Mouse (Mus musculus) forebrain, embryonic 10.5 days (tissue): ENCODE data around the gene Dlgap3. TPM values are rescaled to one million over a fixed set of nuclear protein-coding genes. Genes with fewer than 3 reads are reported as not detected.
A peak's percentile ranks its signal among the peaks of the same experiment; 100 is the strongest.

ENCODE experiments used
- DNase-seq: peaks from one replicate; pipeline ENCODE4 v3.0.0-alpha.2; 2017; ENCODE audit warnings: low spot score; ENCODE audit errors: extremely low spot score
- H3K27ac ChIP-seq: fragments of 300-500 bp; sonication (generic); 2 replicates; pipeline ENCODE4 v1.5.1; 2016; ENCODE audit warnings: mild to moderate bottlenecking
- H3K27me3 ChIP-seq: fragments of 300-500 bp; sonication (generic); 2 replicates; pipeline ENCODE4 v1.6.1; 2016; ENCODE audit warnings: mild to moderate bottlenecking; ENCODE audit not compliant: poor library complexity, severe bottlenecking
- H3K36me3 ChIP-seq: fragments of 300-500 bp; sonication (generic); replicated peaks from 2 replicates; pipeline ENCODE4 v1.6.1; 2016; ENCODE audit warnings: mild to moderate bottlenecking, moderate library complexity
- H3K4me1 ChIP-seq: fragments of 300-500 bp; sonication (generic); 2 replicates; pipeline ENCODE4 v1.6.1; 2016
- H3K4me3 ChIP-seq: fragments of 300-500 bp; sonication (generic); 2 replicates; pipeline ENCODE4 v1.5.1; 2016; ENCODE audit warnings: mild to moderate bottlenecking, moderate library complexity
- H3K9me3 ChIP-seq: fragments of 300-500 bp; sonication (generic); 2 replicates; pipeline ENCODE4 v1.6.1; 2016; ENCODE audit warnings: mild to moderate bottlenecking, moderate library complexity
- WGBS: fragments of 180-500 bp; shearing (Covaris S2); methylation state at CpG from one replicate; pipeline ENCODE4 v1.1.7; 2016; 5-methylcytosine and 5-hydroxymethylcytosine counted together
- polyA plus RNA-seq: library from polyadenylated mRNA; unstranded; fragments of >200 nt; fragmentation: Nextera tagmentation; extraction: Ambion mirVana; gene quantifications from 2 replicates; pipeline ENCODE4 v1.2.1, GENCODE M21; 2016

Dlgap3 gene
- polyA plus RNA-seq, 1 experiment from 2014 or later: 1.0 TPM

DNA sequence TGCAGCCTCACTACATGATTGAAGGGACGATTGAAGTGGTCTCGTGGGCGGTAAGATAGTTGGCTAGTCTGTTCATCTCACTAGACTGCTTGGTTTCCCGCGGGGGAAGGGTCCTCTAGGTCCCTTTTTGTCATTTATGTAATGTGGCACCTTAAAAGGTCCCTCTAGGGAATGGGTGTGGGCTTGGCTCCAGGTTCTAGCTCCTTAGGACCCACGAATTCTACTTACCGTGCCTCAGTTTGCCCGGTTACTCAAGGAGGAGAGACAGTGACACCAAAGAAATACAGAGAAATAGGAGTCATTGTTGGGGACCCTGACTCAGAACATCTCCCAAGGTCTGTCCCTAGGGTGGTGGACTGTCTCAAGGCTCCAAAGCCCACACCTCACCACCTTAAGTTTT is 1.3 kb upstream of the Dlgap3 start:
- H3K27ac ChIP-seq: no peak overlapping the region
- peaks cover 26% of the 10 kb centered on the region for H3K4me1 ChIP-seq
- peak overlapping the region; percentile 88 for H3K4me3 ChIP-seq
- no peaks in the 10 kb centered on the region for H3K36me3 ChIP-seq
- no peaks in the 10 kb centered on the region for H3K9me3 ChIP-seq
- WGBS: 20% methylated on average over 8 of the region's 8 CpGs
- peaks cover 66% of the 10 kb centered on the region for H3K27me3 ChIP-seq
- DNase-seq: no peak

DNA sequence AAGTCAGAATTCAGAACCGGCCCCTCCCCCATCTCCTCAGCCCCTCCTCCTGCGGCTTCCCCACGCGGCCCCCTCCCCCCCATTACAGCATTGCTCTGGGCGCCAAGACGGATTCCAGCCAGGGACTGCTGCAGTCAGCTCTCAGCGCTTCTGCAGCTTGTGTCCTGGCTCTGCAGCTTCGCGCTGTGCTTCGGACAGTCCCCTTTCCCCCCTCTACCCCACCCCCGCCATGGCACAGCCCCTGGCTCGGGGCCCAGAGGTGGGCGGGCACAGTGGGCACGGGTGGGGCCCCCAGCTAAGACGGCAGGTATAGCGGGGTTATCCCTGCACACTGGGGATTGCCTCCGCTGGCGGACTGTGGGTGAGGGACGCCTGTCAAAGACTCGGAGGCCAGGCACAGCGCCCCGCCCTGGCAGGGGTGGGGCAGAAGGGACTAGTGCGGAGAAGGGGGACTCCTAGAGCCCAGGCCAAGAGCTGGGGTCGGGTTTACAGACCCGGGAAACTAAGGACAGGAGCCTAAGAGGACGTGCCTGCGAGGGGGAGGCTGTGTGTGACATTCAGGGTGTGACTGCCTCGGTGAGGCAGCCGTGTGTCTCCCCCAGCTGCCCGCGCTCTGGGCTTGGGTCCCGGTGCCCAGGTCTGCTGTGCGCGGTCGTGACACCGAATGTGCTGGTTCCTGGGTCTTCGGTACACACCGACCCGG is 642 bp upstream of the Dlgap3 start:
- 0% methylated on average over 39 of the region's 39 CpGs for WGBS
- peak; percentile 68 for DNase-seq
- Histone ChIP-seq H3K4me1 (peaks cover 26% of the 10 kb centered on the region), H3K4me3 (peak overlapping the region; percentile 88), H3K27me3 (peaks cover 73% of the 10 kb centered on the region), H3K9me3 (no peaks in the 10 kb centered on the region), H3K27ac (peak overlapping the region; percentile 83), H3K36me3 (no peaks in the 10 kb centered on the region)

DNA sequence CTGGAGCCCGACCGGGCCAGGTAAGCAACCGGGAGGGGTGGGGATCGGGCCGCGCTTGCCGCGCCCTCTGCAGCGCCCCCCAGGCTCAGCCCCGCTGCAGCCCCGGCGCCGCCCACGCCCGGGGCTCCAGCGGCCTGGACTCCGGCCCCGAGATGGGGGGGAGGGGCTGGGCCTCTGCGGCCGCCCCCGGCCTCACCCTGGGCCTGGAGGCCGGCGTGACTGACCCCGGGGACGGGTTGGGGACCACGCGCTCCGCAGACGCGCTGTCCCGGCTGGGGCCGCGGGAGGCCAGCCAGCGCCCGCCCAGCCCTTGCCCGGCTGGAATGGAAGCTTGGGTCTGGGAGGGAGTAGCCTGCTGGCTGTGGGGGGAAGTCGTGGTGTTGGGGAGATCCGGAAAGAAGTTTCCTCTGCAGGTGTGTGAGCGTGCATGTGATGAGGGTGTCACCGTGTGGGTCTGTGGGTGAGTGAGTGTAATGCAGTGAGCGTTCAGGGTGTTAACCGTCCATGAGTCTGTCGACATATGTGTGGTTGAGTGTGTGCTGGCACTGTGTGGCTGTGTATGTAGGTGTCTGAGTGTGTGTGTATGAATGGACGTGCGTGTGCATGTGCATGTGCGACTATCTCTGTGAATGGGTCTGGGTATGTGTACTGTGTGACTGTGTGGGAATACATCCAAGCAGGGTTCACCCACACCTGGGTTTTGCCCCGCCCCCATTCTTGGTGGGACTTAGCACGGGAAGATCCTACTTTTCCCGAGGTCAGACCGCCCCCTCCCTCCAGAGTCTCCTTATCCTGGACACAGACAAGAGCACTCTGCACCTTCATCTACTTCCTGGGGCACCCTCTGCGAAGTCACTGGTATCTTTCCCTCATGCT is 580 bp downstream of the Dlgap3 start:
- Histone ChIP-seq H3K4me3 (peak overlapping the region; percentile 88), H3K9me3 (no peaks in the 10 kb centered on the region), H3K27me3 (peaks cover 75% of the 10 kb centered on the region), H3K4me1 (peaks cover 26% of the 10 kb centered on the region), H3K27ac (peak overlapping the region; percentile 83), H3K36me3 (no peaks in the 10 kb centered on the region)
- 1% methylated on average over 50 of the region's 51 CpGs for WGBS
- DNase-seq: peak; percentile 38

DNA sequence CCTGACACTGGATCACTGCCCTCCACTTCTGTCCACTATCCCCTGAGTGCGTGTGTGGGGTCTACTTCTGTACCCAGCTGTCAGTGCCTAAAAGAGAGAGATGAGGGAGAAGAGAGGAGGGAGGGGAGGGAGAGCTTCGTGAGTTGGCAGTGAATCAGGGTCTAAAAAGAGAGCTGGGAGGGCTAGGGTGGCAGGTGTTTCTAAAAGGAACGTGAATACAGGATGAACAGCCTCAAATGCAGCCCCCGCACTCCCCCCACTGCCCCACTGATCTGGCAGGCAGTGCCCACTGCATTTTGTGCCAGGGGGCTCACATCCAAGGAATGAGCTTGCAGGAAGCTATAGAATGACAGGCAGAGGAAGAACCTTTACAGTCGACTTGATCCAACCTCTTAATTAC is 1.9 kb downstream of the Dlgap3 start:
- H3K27me3 ChIP-seq: peaks cover 75% of the 10 kb centered on the region
- H3K27ac ChIP-seq: no peak overlapping the region
- no peaks in the 10 kb centered on the region for H3K9me3 ChIP-seq
- 55% methylated on average over 5 of the region's 5 CpGs for whole genome bisulfite sequencing
- no peak for DNase-seq
- peaks cover 26% of the 10 kb centered on the region for H3K4me1 ChIP-seq
- no peaks in the 10 kb centered on the region for H3K36me3 ChIP-seq
- H3K4me3 ChIP-seq: no peak overlapping the region

DNA sequence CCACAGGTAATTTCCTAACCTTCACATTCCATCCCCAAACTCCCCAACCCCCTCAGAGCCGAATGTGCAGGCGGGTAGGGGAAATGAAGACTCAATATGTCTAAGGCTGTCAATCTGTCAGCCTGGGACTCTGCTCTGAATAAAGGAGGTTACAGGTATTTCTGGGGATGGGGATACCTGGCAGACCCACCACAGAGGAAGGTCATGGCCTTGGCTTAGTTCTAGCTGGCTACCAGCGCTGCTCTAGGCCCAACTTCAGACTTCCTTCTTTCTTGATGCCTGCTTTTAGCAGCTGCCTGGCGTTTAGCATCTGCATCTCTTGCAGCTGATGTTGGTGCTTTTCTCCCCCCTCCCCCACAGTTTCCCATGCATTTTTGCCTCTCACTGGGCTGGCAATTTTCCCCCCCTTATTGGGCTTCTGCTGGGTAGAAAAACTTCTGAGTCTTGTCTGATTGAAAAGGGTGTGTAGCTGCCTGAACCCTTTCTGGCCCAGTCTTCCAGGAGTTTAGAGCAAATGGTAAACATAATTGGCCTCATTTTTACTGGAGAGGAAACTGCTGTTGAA is 2.4 kb downstream of the Dlgap3 start:
- 62% methylated on average over 4 of the region's 4 CpGs for WGBS
- DNase-seq: no peak
- peaks cover 70% of the 10 kb centered on the region for H3K27me3 ChIP-seq

DNA sequence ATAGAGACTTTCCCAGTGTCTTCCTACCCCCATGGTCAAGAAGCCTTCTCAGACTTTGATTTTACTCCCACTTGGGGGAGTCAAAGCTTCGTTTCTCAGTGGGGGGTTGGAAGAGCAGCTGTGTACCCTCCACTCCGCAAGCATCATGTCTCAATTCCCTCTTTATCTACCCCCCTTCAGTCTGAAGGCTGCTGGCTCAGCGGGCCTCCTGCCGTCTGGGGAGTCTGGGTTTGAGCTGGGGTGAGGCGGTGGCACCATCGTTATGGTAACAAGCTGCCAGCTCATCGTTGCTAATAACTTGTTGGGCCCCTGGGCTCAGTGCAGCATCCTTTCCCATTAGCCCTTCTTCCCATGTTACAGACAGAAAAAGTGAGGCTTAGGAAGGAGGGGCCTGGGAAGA is 3.1 kb downstream of the Dlgap3 start:
- WGBS: 24% methylated on average over 7 of the region's 7 CpGs
- H3K4me3 ChIP-seq: no peak overlapping the region
- peaks cover 65% of the 10 kb centered on the region for H3K27me3 ChIP-seq
- H3K4me1 ChIP-seq: peaks cover 26% of the 10 kb centered on the region
- no peaks in the 10 kb centered on the region for H3K36me3 ChIP-seq
- no peak overlapping the region for H3K27ac ChIP-seq
- DNase-seq: no peak
- no peaks in the 10 kb centered on the region for H3K9me3 ChIP-seq

More for the DNA sequence above, 2.4 kb downstream of the Dlgap3 start:
- no peaks in the 10 kb centered on the region for H3K36me3 ChIP-seq
- H3K27ac ChIP-seq: no peak overlapping the region
- H3K4me1 ChIP-seq: peaks cover 26% of the 10 kb centered on the region
- H3K9me3 ChIP-seq: no peaks in the 10 kb centered on the region
- H3K4me3 ChIP-seq: no peak overlapping the region

DNA sequence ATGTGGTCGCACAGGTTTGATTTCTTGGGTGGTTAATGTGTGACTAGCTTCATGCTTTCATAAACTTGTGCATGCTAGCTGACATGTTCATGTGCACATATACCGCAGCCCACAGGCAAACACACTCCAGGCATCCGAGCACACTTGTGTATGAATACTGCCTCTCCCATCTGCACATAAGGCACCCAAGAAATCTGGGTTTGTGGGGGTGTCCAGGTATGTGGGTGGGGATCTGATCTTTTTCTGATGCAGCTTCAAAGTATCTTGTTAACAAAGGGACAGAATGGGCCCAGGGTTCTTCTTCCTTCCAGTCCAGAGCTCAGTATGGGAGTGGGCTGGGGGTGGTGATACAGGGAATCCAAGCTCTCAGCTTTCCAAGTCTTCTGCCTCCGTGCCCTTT is 3.6 kb downstream of the Dlgap3 start:
- no peak for DNase-seq
- peaks cover 63% of the 10 kb centered on the region for H3K27me3 ChIP-seq
- H3K27ac ChIP-seq: no peak overlapping the region

DNA sequence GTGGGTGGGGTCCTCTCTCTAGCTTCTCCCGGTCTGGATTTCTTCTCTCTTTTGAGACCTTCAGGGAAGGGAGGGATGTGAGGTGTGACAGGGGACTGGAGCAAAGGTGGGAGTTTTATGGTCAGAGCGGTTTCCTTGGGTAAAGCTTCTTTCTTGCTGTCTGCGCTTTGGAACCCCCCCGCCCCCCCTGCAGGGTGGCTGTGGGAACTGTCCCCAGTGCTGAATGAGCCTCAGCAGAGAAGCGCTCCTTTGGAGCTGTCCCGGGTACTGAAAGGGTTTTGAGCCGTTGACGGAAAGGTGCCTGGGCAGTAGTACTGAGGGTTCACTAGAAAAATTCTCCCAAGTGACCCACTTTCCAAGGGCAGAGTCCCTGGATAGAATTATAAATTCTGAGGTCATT is 4.5 kb downstream of the Dlgap3 start:
- Histone ChIP-seq H3K4me1 (peaks cover 17% of the 10 kb centered on the region), H3K36me3 (no peaks in the 10 kb centered on the region), H3K4me3 (no peak overlapping the region), H3K27me3 (peaks cover 61% of the 10 kb centered on the region), H3K9me3 (no peaks in the 10 kb centered on the region), H3K27ac (no peak overlapping the region)
- 2% methylated on average over 8 of the region's 8 CpGs for WGBS
- peak; percentile 47 for DNase-seq

More for the DNA sequence above, 3.6 kb downstream of the Dlgap3 start:
- 63% methylated on average over 4 of the region's 4 CpGs for WGBS
- peaks cover 25% of the 10 kb centered on the region for H3K4me1 ChIP-seq
- H3K4me3 ChIP-seq: no peak overlapping the region
- no peaks in the 10 kb centered on the region for H3K36me3 ChIP-seq
- no peaks in the 10 kb centered on the region for H3K9me3 ChIP-seq

DNA sequence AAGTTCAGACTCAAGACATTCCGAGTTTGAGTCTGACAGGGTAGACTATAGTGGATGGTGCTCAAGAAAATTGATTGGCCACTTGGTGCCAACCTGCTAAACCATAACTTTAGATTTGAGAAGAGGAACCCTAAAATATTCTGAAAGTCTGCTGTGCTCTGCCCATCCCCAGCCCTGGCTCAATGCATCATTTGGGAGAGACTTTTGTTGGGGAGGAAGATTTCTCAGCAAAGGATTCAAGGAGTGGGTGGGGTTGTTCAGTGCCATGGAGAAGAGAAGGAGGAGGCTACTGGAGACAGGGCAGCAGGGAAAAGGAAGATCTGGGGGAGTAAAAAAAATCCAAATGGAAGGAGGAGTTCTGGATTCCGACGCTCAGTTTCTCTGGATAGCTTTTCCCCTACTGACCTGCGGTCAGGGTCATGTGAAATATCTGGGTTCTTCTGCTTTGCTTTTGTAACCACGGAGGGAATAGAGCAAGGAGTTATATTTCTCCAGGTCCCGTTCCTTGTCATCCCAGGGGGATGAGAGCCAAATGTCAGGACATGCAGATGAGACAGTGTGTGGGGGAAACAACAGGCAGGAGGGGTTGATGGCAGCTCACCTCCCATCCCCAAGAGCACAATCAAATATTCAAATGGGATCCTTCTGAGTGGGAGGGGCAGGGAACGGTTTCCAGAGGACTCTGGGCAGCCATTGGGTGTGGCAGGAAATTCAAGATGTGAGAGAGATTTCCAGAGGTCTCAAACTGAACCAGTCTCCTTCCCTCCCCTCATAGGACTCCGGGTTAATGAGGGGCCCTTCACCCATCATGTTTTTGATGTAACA is 5.3 kb downstream of the Dlgap3 start:
- H3K27ac ChIP-seq: no peak overlapping the region
- WGBS: 69% methylated on average over 8 of the region's 8 CpGs
- DNase-seq: no peak
- peaks cover 15% of the 10 kb centered on the region for H3K4me1 ChIP-seq
- peaks cover 61% of the 10 kb centered on the region for H3K27me3 ChIP-seq
- H3K4me3 ChIP-seq: no peak overlapping the region
- no peaks in the 10 kb centered on the region for H3K9me3 ChIP-seq
- no peaks in the 10 kb centered on the region for H3K36me3 ChIP-seq

DNA sequence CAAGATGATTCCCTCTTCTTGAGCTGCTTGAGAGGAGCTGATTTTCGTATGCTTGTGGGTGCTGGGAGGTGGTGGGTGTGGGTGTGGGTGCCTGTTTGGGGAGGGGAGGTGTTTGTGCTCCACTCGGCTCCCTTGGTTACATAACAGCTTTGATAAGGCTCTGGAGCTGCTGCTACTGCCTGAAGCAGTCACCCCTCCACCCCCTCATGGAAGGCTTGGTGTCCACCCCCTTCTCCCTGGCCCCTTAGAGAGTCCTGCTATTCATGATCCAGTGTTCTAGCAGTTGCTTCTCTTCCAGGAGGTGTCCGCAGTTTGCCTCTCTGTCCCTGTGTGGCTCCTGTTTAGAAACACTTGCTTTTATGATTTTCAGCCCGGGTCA is 5.9 kb downstream of the Dlgap3 start:
- WGBS: 68% methylated on average over 4 of the region's 4 CpGs
- H3K4me3 ChIP-seq: no peak overlapping the region

DNA sequence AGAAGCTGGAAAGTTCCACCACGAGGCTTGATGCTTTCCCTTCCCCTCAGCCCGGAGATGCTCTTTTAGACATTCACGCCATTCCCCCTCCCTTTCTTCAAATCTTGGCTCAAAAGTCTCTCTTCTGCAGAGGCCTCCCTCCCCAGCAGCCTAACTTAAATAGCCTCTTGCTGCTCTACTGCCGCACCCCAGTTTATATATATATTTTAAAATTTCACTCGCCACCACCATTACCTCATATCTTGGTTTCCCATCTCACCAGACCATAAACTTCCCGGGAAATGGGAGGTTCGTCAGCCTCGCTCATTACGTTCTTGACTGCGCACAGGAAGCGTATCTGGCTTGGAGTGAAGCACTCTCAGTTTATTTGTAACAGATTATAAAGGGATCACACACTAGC is 9.0 kb downstream of the Dlgap3 start:
- no peak for DNase-seq
- Histone ChIP-seq H3K36me3 (no peaks in the 10 kb centered on the region), H3K27ac (no peak overlapping the region), H3K9me3 (no peaks in the 10 kb centered on the region), H3K4me3 (no peak overlapping the region), H3K4me1 (peaks cover 15% of the 10 kb centered on the region), H3K27me3 (peaks cover 38% of the 10 kb centered on the region)
- 83% methylated on average over 11 of the region's 11 CpGs for WGBS

More for the DNA sequence above, 5.9 kb downstream of the Dlgap3 start:
- no peak overlapping the region for H3K27ac ChIP-seq
- no peak for DNase-seq
- peaks cover 61% of the 10 kb centered on the region for H3K27me3 ChIP-seq
- no peaks in the 10 kb centered on the region for H3K36me3 ChIP-seq
- peaks cover 15% of the 10 kb centered on the region for H3K4me1 ChIP-seq
- H3K9me3 ChIP-seq: no peaks in the 10 kb centered on the region

DNA sequence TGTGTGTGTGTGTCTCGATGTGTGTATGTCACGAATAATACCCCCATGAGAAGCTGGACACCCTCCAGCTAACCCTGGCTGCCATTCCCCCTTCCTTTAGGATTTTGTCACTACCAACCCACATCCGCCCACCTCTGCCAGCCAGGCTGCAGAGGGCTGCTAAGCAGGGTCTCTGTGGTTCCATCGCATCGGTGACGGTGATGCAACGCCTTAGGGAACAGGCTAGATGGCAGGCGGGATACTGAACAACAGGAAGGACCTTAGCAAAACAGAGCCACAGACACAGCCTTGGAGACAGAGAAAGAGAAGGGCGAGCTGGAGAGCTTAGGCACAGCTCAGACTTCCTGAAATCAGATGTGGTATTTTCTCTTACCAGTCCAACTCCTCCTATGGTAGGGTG is 9.7 kb downstream of the Dlgap3 start:
- H3K36me3 ChIP-seq: no peaks in the 10 kb centered on the region
- H3K4me1 ChIP-seq: peaks cover 15% of the 10 kb centered on the region
- H3K27ac ChIP-seq: no peak overlapping the region
- no peak for DNase-seq
- WGBS: 57% methylated on average over 9 of the region's 9 CpGs
- no peaks in the 10 kb centered on the region for H3K9me3 ChIP-seq
- H3K27me3 ChIP-seq: peaks cover 32% of the 10 kb centered on the region
- no peak overlapping the region for H3K4me3 ChIP-seq
